8 mouse cellular contexts compared by ENCODE assay signal in genomic region chr6:25808806-25809495, GRCm38 (mm10). TPM values are rescaled to one million over a fixed set of nuclear protein-coding genes. Genes with fewer than 3 reads are reported as not detected.
DNase-seq lines count a peak whose midpoint lies in the region; ATAC-seq and TF ChIP-seq lines count a peak whose summit lies in the region.

Gene Pot1a, minus strand, starts transcription at chr6:25809246.

- H3K9me3 ChIP-seq in hindbrain, postnatal 0 days (ENCODE audit: low read length) = no peaks in the 10 kb centered on the region

- under 1% methylated on average over 34 of the region's 34 CpGs for WGBS in hindbrain, postnatal 0 days

- H3K4me3 ChIP-seq in gastrocnemius, adult 2 months = peak within 1 kb of the TSS; percentile 73
- peak within 1 kb of the TSS; percentile 70 for H3K4me3 ChIP-seq in hindbrain, postnatal 0 days (ENCODE audit: low read length)
- H3K4me3 ChIP-seq in left cerebral cortex, adult 2 months = peak within 1 kb of the TSS; percentile 68

- peaks cover 3% of the 10 kb centered on the region; the same call in 1 of the 2 replicates for H3K4me1 ChIP-seq in hindbrain, postnatal 0 days (ENCODE audit: insufficient read depth, low read length)

- ATAC-seq in common myeloid progenitor, adult 5-6 weeks (replicated peaks; ENCODE audit: low read depth, poor library complexity, severe bottlenecking) = peak; percentile 98
- ATAC-seq in hindbrain, postnatal 0 days = peak; percentile 99
- peak; percentile 96 for ATAC-seq in megakaryocyte, adult 5-6 weeks (ENCODE audit: poor library complexity, severe bottlenecking)

- no peak for TF ChIP-seq CTCF in gastrocnemius, adult 2 months (IDR thresholded peaks at IDR 0.05)
- 0 out of 2 replicates have a peak, but pooled peaks have one; percentile 2 for TF ChIP-seq CTCF in hindbrain, postnatal 0 days (IDR thresholded peaks at IDR 0.05; ENCODE audit: low read depth)
- no peak for TF ChIP-seq CTCF in left cerebral cortex, adult 2 months (IDR thresholded peaks at IDR 0.05)

- H3K27ac ChIP-seq in gastrocnemius, adult 2 months = peak within 1 kb of the TSS; percentile 96
- peak within 1 kb of the TSS; percentile 86 for H3K27ac ChIP-seq in hindbrain, postnatal 0 days
- H3K27ac ChIP-seq in left cerebral cortex, adult 2 months = peak within 1 kb of the TSS; percentile 84

- H3K36me3 ChIP-seq in hindbrain, postnatal 0 days (ENCODE audit: insufficient read depth, low read length) = no peaks in the 10 kb centered on the region

- peak within 1 kb of the TSS; percentile 73 for H3K9ac ChIP-seq in hindbrain, postnatal 0 days (replicated peaks; ENCODE audit: low read length)

- peak; percentile 98 for DNase-seq in ZHBTc4 (ENCODE audit: low read depth, low spot score)
- peak; percentile 97 for DNase-seq in gastrocnemius, adult 2 months
- peak; percentile 99 for DNase-seq in hindbrain, postnatal 0 days (ENCODE audit: low spot score)
- DNase-seq in left cerebral cortex, adult 2 months (ENCODE audit: extremely low spot score in 1 of 2, low spot score in 2 of 2) = peak; percentile 95 to 97
- peak; percentile 96 to 99 for DNase-seq in right cerebral cortex, adult 2 months (ENCODE audit: low spot score in 2 of 2)
- peak; percentile 96 for DNase-seq in urinary bladder, postnatal 14 days (ENCODE audit: low spot score)

- peak within 1 kb of the TSS; percentile 78 for H3K4me2 ChIP-seq in hindbrain, postnatal 0 days (ENCODE audit: low read depth, low read length)

- H3K27me3 ChIP-seq in hindbrain, postnatal 0 days (ENCODE audit: insufficient read depth, low read length) = no peaks in the 10 kb centered on the region

- intact Hi-C loops in gastrocnemius, adult 2 months (cut with DNase I) = no loop called here
- intact Hi-C loops in left cerebral cortex, adult 2 months (cut with DNase I) = no loop called here

RNA-seq across cellular contexts. Expression of gene Pot1a, which starts in this region (rescaled TPM):
- total RNA-seq in common myeloid progenitor, adult 5-6 weeks (2017) = 42.8 and 55.2 TPM in 2 replicates
- total RNA-seq in gastrocnemius, adult 2 months (2021) = 1 to 10 TPM; 8.4 to 9.3 TPM
- 22.8 and 24.7 TPM in 2 replicates for total RNA-seq in hindbrain, postnatal 0 days (2014; rRNA removed)
- polyA plus RNA-seq in hindbrain, postnatal 0 days (2015; fragmentation: Nextera tagmentation; extraction: Ambion mirVana) = 17.0 and 17.6 TPM in 2 replicates
- total RNA-seq in left cerebral cortex, adult 2 months (2021) = 10 to 100 TPM; 16.2 to 18.9 TPM
- total RNA-seq in megakaryocyte, adult 5-6 weeks (2015) = 27.4 and 30.7 TPM in 2 replicates
- 20.2 and 24.7 TPM in 2 replicates for total RNA-seq in megakaryocyte, adult 5-6 weeks (2017)

Comparison
In these comparisons a context has a peak if more than half of its experiments do, and no peak if none do; other contexts are left out.
1. Peak in every context shown above with its lines: DNase-seq, ATAC-seq, H3K4me3 ChIP-seq and H3K27ac ChIP-seq.